Mouse (Mus musculus): ENCODE data around the gene Trappc10.

Trappc10 gene

DNA sequence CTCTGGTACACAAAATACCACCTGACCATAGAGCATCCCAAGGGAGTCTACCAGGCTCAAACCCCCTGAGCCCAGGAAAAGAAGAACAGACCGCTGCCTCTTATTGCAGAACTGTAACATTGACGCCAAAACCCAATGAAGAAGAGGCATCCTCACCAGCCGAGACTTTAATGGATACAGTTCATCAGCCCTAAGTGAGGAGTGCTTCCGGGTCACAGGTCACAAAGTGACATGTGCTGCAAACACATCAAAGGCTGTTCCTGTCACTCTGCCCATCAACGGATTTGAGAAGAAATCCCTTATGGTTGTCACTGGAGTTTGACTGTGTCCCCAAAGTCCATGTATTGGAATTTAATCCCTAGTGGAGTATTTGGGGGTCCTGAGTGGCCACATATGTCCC lies 14.8 kb upstream of the Trappc10 start:
- in situ Hi-C loops (cut with MboI, MseI): no loop called here

DNA sequence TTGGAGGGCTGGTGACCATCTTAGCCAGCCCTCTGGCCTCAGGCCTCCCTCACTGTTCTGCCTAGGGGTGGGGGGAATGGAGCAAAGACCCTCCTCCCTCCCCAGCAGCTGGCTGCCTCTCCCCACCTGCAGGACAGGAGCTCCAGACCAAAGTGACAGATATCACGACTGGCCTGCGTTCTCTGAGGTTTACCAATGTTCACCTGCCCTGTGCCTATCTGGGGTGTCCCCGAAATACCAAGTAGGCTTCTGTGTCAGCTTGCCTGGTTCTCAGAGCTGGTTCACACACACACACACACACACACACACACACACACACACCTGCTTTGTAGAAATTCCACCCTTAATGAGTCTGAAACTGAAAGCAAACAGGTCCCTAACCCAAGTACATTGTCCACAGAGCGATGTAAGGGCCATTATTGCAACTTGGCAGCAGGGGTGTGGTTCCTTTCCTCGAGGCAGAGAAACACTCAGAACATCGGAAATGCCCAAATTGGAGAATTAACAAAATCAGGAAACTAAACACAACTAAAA lies 13.8 kb upstream of the Trappc10 start:
- in situ Hi-C loops (cut with MboI, MseI): no loop called here

DNA sequence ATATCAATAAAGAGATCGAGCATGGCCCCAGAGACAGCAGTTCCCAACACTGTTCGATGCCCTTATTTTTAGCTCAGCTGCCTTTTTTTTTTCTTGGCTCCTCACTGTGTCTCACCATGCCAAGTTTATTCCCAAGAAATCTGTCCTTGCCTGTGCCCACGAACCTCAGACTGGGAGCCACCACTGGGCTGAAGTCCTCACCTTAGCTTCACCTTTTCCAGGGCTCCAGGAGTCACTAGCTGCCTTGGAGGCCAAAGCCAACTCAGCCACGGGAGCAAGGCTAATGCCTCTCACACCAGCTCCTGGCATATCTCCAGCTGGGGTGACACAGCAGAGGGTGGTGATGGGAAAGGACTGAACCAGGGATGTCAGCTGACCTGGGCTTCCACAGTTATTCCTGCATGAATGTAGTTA lies 11.2 kb upstream of the Trappc10 start:
- in situ Hi-C loops (cut with MboI, MseI): no loop called here

DNA sequence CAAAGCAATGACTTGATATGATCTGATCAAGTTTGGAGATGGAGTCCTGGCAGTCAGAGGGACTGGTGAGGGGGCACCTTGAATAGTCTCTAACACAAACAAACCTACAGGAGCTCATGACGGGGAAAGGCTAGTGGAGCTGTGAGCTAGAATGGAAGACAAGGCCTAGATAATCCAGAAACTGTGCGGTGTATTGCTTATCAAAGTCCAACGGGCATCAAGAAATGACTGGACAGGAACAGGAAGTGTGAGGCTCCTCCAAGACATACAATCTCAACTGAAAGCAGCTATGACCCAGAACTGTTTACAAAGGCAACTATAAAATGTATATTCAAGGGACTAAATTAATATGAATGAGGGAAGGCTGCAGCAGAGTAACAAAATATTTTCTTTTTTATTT lies 2.8 kb upstream of the Trappc10 start:
- in situ Hi-C loops (cut with MboI, MseI): loop anchor here (5.0 kb wide), 1 partner anchor 55 kb away; no protein-coding TSS in a partner anchor

DNA sequence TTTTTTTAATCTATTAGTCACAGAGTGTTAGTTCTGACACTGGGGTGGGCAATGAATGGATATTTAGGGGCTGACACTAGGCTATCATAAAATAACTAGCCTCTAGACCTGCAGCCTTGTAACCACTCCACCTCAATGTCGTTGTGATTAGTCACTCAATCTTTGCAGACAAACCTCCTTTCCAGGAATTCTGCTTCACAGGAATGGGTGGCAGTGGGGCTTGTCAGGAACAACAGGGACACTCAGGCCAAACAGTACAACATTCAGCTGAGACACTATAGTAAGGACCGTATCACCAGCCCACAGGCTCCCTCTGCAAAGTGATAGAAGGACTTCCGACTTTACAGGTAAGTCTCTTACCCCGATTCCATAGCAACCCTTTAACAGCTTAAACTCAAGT lies 2.3 kb upstream of the Trappc10 start:
- in situ Hi-C loops (cut with MboI, MseI): loop anchor here (5.0 kb wide), 1 partner anchor 56 kb away; no protein-coding TSS in a partner anchor

DNA sequence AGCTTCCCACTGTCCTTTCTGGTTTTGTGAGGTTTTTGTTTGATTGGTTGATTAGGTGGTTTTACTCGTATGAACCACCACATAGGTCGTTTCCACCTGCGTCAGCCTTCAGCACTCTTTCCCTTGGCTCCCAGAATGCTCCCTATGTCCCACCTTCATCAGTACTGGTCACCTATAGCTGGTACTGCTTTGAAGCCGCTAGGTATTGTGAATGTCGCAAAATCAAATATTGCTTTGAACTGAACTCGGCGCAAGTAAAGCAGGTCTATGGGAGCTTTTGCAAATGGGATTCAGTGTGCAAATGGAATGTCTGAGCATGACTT lies 745 bp upstream of the Trappc10 start:
- in situ Hi-C loops (cut with MboI, MseI): loop anchor here (5.0 kb wide), 1 partner anchor 57 kb away; no protein-coding TSS in a partner anchor

DNA sequence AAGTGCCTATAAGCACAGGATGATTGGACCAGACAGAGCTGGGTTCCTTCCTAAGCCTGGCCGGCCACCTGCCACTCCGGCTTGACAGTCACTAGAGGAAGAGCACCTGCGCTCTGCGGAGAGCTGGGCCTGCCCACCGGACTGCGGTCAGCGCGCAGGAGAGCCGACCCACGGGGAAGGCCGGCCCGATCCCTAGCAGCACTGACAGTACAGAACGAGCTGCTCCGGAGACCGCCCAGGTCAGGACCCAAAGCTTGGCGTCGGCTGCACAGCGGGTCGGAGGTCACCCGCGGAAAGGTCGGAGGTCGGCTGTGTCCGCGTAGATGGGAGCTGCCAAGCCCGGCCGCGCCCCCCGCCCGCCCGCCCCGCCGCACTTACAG lies 393 bp downstream of the Trappc10 start:
- in situ Hi-C loops (cut with MboI, MseI): no loop called here

DNA sequence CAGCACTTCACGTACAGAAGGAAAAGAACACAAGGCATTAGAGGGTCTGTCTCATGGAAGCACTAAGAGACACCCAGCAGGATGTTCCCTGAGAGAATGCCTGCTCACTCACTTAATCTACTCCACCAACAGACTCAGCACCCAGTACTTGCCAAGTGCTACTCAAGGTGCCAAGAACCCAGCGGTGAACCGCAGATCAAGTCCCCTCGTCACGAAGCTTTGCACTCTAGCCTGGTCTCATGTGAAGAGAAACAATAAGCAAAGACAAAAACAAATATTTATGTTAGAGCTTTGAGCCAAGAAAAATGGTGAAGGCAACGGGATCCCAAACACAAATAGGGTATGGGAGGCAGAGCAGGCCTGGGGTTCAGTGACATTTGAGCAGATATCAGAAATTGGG lies 5.5 kb downstream of the Trappc10 start:
- in situ Hi-C loops (cut with MboI, MseI): no loop called here

DNA sequence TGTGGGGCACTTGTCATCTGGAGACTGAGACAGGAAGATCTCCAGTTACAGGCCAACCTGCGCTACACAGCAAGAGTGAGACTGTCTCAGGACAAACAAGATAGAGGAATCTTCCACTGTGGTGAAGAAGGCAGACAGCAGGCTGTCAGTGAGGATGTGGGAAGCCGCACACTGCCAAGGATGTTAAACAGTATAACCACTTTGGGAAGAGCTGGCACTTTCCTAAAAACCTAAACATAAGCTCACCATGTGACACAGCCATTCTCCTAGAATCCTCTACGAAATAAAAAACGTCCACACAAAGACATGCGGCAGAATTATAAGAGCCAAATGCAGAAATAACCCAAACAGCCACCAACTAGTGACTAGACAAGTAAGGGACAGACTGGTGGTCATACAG lies 6.1 kb downstream of the Trappc10 start:
- in situ Hi-C loops (cut with MboI, MseI): no loop called here

DNA sequence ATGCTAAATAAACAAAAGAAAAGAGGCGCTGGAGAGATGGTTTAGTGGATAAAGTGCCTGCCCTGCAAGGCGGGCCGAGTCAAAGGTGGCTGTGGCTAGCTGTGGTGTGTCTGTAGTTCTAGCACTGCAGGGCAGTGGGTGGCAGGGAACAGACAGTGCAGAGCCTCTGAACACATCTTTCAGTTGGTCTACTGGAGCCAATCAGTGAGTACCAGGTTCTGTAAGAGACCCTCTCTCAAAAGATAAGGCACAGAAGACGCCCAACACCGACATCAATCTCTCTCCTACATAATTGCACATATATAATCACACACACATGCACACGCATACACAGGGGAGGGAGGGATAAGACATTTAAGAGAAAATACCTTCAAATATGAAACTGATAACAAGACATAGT lies 6.6 kb downstream of the Trappc10 start:
- in situ Hi-C loops (cut with MboI, MseI): no loop called here

DNA sequence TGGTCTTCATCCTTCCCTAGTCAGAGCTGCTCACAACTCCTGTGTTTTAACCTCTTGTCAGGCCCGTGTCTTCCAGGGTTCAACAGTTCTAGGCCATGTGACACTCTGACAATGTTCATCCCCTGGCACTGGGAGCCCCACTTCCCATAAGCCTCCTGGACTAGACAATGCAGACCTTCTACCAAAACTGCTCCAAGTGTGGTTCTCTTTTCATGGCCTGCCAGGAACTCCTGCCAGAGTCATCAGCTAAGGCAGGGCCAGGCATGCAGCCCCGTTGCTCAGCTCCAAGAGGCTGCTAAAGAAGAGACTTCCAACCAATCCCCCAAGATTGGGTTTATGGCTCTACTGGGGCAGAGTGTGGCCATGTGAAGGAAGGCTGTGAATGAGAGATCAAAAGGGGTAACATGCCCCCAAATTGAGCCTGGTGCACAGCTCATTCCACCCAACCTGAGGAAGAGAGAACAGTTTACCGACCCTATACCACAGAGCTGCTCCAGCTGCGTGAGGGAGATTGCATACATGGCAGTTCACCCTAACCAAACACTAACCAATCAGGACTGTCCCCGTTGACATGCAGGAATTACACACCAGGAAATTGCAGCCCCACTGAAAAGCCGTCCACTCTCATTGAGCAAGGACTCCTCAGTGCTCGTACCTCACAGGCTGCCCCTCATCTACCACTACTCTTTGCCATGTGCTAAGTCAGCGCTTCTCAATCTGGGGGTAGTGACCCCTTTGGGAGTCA lies 7.4 kb downstream of the Trappc10 start:
- in situ Hi-C loops (cut with MboI, MseI): no loop called here

DNA sequence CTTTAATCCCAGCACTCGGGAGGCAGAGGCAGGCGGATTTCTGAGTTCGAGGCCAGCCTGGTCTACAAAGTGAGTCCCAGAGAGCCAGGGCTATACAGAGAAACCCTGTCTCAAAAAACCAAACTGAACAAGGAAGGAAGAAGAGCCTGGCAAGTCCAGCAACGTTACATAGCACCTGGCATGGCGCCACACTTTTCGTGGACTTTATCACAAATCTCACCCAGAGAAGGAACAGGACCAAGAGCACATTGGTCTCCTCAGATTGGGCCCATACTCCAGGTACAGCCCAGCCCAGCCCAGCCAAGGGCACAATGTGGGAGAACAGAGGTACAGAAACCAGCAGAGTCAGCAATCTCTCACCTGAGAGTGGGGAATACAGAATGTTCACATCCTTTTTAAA lies 10.7 kb downstream of the Trappc10 start:
- in situ Hi-C loops (cut with MboI, MseI): no loop called here

DNA sequence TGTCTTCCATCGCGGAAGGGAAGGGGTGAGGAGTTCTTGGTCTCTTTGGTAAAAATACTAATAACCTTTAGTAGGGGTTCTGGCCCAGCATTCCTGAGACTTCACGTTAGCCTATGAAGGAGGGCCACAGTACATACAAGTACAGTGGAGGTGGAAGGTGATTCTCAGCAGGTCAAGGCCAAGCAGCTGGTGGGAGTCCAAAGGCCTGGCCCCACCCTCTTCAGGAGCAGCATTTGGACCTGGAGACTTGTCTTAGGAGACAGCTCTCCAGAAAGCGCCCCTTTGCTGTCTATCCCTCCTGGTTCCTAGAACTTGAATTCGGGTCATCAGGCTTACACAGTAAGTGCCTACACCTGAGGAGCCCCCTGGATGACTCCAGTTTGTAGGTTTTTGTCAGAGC lies 11.3 kb downstream of the Trappc10 start:
- in situ Hi-C loops (cut with MboI, MseI): no loop called here

DNA sequence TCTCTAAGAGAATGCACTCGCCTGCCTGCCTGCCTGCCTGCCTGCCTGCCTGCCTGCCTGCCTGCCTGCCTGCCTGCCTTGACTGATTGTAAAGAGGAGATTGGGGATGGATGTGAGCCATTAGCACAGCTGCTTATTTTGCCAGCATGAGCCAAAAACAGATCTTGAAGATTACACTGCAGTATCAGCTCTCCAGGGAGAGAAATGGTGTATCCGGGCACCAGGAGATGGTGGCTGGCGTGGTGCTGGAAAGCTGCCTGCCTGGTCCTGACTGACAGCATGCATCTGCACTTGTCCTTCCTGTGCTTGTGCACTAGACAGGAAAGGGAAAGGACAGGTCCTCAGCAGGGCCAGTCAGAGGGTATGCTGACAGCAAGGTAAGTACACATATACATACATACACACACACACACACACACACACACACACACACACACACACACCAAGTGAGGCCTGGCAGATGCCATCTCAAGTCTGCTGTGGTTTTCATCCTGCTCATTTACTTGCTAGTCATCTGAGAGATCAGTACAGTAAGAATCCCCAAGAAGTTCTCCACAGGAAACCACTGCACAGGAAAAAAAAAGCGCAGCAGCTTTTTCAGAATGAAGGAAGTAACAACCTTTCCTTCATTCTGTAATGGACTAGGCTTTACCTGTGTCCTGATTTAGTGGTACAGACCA lies 12.0 kb downstream of the Trappc10 start:
- in situ Hi-C loops (cut with MboI, MseI): no loop called here

DNA sequence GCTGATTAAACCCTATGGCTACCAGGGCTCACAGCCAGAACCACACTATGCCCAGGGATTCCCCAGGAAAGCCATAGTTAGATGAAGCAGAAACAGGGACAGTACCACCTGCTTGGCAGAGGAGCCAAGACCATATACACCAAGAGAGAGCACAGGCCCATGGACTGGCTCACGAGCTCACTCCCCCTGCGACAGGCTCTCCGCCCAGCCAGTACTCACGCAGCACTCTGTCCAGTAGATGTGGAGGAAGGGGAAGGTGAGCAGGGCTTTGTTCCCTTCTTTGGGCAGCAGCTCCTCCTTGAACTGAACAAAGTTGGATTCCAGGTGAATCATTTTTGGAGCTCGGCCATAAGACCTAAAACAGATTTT lies 15.9 kb downstream of the Trappc10 start:
- in situ Hi-C loops (cut with MboI, MseI): no loop called here

DNA sequence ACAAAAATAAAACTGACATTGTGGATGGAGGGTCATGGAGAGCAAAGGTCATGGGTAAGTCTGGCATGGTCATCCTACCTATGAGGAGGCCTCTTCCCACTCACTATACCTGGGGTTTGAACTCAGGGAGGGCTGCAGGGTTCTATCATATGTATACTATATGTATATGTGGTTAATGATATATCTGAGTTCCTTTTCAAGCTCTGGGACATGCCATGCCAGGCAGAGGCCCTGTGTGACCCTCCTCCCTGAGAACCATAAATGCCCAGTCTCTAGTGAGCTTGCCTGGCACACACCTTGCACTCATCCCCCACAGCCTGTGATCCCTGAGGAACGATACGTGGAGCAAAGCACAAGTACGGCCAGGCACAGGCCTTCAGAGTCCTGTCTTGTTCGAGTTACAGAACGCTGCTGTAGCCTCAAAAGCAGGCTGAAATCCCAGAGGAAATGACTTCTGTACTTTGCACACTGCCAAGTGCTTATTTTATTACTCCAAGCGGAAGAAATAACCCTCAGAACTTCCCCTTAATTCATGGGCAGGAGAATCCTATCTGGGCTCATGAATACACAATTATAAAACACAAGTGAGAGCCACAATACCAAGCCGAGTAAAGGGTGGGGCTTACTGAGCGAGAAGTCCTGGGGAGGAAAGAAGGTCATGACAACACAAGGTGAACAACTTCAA lies 16.4 kb downstream of the Trappc10 start:
- in situ Hi-C loops (cut with MboI, MseI): no loop called here

DNA sequence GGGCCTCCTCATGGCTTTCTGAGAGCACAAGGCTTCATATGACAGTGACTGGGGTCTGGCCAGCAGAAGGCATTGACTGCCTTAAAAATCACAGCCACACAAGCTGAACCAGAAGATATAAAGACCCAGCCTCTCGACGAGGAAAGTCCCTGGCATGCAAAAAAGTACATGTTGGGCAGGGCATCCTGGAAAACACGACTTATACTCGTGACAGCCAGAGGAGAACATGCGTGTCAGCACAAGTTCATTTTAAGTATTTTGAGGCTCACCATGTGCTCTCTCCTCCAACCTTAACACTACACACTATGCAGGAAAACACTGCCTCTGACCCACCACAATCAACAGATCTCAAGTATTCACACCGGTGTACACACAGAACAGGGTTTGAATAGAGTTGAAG lies 20.3 kb downstream of the Trappc10 start:
- in situ Hi-C loops (cut with MboI, MseI): no loop called here

DNA sequence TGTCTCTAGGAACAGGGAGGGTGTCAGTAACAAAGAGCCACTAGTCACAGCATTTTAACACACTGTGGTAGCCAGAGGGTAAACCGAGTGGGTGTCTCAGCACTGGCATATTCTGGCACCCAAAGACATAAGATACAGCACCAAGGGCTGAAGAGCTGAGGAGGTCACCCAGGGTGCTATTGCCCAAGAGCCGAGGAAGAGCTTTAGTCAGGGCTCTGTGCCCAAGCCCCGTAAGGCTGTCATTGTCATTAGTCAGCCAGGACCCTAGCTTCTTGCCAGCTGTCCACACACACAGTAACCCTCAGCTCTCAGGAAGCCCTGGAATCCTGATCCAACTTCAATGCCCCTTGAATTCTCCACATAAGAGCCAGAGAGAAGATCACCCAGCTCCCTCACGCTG lies 21.5 kb downstream of the Trappc10 start:
- in situ Hi-C loops (cut with MboI, MseI): no loop called here

DNA sequence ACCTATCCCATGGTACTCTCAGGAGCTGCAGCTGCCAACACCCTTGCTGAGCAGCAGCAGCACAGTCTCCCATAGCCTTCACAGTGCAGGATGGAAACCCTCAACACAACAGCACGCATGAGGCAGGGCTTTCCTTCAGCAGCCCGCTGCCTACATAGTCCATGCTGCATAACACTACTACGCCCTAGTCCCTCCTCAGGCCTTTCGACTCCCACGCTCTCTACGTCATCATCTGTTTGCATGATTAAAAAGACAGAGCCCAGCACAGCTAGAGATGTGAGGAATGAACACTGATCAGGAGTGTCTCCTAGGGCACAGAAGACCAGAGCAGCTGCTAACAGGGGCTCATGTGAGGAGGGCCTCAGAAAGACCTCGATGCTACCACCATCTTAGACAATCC lies 23.1 kb downstream of the Trappc10 start:
- in situ Hi-C loops (cut with MboI, MseI): no loop called here

DNA sequence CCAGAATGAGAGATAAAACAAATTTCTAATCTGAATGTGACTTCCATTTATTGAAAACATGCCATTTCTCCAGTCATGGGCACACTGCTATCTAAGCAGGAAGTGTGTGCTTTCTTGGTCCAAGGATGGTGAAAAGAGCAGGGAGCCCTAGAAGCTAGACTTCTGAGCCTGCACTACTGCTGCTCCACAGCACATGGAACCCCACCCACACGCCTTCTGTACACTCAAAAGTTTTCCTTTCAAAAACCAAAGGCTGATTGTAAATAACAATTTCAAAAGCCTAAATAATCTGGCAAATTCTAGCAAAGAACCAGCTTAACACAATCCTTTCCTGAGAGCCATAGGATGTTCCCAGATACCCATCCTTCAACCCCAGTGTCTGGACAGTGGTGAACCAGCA lies 24.9 kb downstream of the Trappc10 start:
- in situ Hi-C loops (cut with MboI, MseI): no loop called here

DNA sequence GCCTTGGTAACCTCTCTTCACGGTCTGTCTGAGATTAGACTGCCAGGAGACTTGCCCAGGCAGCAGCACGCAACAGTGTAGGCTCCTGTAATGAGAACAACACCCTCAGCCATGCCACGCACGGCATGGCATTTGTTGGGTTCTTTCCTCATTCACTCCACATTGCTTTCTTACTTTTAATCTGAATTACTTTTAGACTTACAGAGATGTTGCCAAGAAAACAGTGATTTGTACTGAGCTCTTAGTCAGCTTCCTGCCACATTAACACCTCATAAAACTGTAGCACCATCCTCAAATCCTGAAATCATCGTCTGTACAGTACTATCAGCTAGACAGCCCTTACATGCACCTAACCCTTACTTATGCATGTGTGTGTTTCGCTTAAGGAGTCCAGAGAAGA lies 25.9 kb downstream of the Trappc10 start:
- in situ Hi-C loops (cut with MboI, MseI): no loop called here

DNA sequence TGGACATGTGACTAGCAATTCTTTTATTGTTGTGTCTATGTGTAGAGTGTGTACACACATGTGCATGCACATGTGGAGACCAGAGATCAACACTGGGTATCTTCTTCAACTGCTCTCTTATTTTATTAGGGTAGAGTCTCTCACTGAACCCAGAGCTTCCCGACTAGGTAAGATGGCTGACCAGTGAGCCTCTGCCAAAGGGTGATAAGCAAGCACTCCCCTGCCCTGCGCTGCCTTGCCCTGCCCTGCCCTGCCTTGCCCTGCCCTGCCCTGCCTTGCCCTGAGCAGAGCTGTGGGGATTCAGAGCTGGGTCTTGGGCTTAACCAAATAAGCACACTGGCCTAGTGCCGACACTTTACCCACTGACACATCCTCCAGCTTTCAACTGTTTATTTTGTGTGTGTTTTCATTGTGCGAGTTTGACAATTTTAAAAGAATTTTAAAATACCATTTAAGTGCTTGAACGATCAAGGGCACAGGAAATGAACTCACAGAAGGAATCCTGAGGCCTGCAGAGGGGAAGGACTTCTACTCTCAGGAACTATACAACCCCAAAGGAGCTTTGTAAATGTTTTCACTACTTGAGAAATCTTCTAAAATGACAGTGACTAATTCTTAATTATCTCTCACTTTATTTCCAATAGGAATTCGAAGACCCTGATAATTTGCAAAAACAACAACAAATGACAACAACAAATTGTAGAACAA lies 27.9 kb downstream of the Trappc10 start:
- in situ Hi-C loops (cut with MboI, MseI): no loop called here

Data from regulatory T cell (primary cell).